Mouse (Mus musculus) neural tube, embryonic 14.5 days (tissue): ENCODE measurements around the gene Ing1. TPM values are rescaled to one million over a fixed set of nuclear protein-coding genes. Genes with fewer than 3 reads are reported as not detected.
"Not testable (repeated sequence)": the region's sequence is repeated elsewhere in the genome, so short reads cannot be mapped to it uniquely, and the experiment has no call there.

Experiments
- ATAC-seq: fragments of 200-750 bp; cut with Nextera tagmentation; 2 replicates; pipeline ENCODE4 v1.8.0; 2017; ENCODE audit warnings: low read depth, mild to moderate bottlenecking, moderate TSS enrichment, moderate library complexity
- H3K27ac ChIP-seq: fragments of 300-500 bp; sonication (generic); 2 replicates; pipeline ENCODE4 v1.5.1; 2014; ENCODE audit warnings: low read depth, mild to moderate bottlenecking, control low read depth, low read length, moderate library complexity, mixed read lengths
- H3K27me3 ChIP-seq: fragments of 300-500 bp; sonication (generic); 2 replicates; pipeline ENCODE4 v1.6.1; 2014; ENCODE audit warnings: low read length; ENCODE audit not compliant: control insufficient read depth, insufficient read depth
- H3K36me3 ChIP-seq: fragments of 300-500 bp; sonication (generic); 2 replicates; pipeline ENCODE4 v1.6.1; 2014; ENCODE audit warnings: low read length, mixed read lengths; ENCODE audit not compliant: control insufficient read depth, insufficient read depth
- H3K4me1 ChIP-seq: fragments of 300-500 bp; sonication (generic); 2 replicates; pipeline ENCODE4 v1.6.1; 2014; ENCODE audit warnings: low read length; ENCODE audit not compliant: control insufficient read depth, insufficient read depth
- H3K4me2 ChIP-seq: fragments of 300-500 bp; sonication (generic); 2 replicates; pipeline ENCODE4 v1.6.1; 2014; ENCODE audit warnings: mild to moderate bottlenecking, low read depth, low read length, control low read depth
- H3K4me3 ChIP-seq: fragments of 300-500 bp; sonication (generic); 2 replicates; pipeline ENCODE4 v1.5.1; 2014; ENCODE audit warnings: low read depth, low read length, control low read depth, mixed read lengths
- H3K9ac ChIP-seq: fragments of 300-500 bp; sonication (generic); replicated peaks from 2 replicates; pipeline ENCODE4 v1.6.1; 2014; ENCODE audit warnings: low read depth, mild to moderate bottlenecking, control low read depth, low read length, mixed read lengths
- H3K9me3 ChIP-seq: fragments of 300-500 bp; sonication (generic); 2 replicates; pipeline ENCODE4 v1.6.1; 2016; ENCODE audit warnings: low read length; ENCODE audit not compliant: control insufficient read depth
- WGBS: fragments of 180-500 bp; shearing (Covaris S2); extraction: QIAGEN DNeasy Blood & Tissue Kit; methylation state at CpG from one replicate; pipeline ENCODE4 v1.1.7; 2014; 5-methylcytosine and 5-hydroxymethylcytosine counted together
- polyA plus RNA-seq: library from polyadenylated mRNA; unstranded; fragments of >200 nt; fragmentation: Nextera tagmentation; extraction: Ambion mirVana; gene quantifications from 2 replicates; pipeline ENCODE4 v1.2.1, GENCODE M21; 2014

The Ing1 gene
- polyA plus RNA-seq, 1 experiment from 2014 or later: 38.1 TPM

DNA sequence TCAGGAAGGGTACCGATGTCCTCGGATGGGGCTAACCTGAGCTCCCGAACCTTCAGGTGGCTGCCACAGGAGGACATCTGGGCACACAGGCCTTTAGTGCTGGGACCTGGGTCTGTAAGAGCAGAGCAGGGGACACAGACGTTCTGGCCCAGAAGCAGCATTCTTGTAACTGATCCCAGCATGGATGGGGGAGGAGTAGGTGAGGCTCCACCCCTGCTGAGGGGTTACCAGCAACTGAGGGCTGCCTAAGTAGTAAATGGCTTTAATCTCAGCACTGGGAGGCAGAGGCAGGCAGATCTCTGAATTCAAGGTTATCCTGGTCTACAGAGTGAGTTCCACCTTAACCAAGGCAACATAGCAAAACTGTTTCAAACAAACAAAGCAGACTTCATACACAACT is 12.5 kb upstream of the Ing1 start:
- no peak overlapping the region for H3K4me2 ChIP-seq
- 92% methylated on average over 4 of the region's 4 CpGs for WGBS
- no peaks in the 10 kb centered on the region for H3K9me3 ChIP-seq
- H3K36me3 ChIP-seq: peaks cover 13% of the 10 kb centered on the region; the same call in 1 of the 2 replicates
- no peak overlapping the region for H3K4me3 ChIP-seq
- no peaks in the 10 kb centered on the region for H3K4me1 ChIP-seq
- no peak overlapping the region for H3K9ac ChIP-seq
- H3K27me3 ChIP-seq: no peaks in the 10 kb centered on the region
- H3K27ac ChIP-seq: no peak overlapping the region
- no peak for ATAC-seq

DNA sequence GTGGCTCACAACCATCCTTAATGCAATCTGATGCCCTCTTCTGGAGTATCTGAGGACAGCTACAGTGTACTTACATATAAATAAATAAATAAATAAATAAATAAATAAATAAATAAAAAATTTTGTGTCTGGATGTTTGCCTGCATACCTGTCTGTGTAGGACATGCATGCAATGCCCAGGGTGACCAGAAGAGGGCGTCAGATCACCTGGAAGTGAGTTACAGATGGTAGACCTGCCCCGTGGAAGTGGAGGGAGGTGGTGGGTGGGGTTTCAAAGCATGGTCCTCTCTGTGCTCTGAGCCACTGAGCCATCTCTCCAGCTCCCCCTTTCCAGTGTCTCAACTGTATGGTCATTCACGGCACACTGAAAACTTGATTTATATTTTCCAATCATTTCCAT is 11.0 kb upstream of the Ing1 start:
- Histone ChIP-seq H3K36me3 (peaks cover 13% of the 10 kb centered on the region; the same call in 1 of the 2 replicates), H3K4me2 (no peak overlapping the region), H3K4me3 (no peak overlapping the region), H3K27me3 (no peaks in the 10 kb centered on the region), H3K4me1 (no peaks in the 10 kb centered on the region), H3K9ac (no peak overlapping the region), H3K9me3 (no peaks in the 10 kb centered on the region), H3K27ac (no peak overlapping the region)
- WGBS: 47% methylated on average over 3 of the region's 3 CpGs
- no peak for ATAC-seq

DNA sequence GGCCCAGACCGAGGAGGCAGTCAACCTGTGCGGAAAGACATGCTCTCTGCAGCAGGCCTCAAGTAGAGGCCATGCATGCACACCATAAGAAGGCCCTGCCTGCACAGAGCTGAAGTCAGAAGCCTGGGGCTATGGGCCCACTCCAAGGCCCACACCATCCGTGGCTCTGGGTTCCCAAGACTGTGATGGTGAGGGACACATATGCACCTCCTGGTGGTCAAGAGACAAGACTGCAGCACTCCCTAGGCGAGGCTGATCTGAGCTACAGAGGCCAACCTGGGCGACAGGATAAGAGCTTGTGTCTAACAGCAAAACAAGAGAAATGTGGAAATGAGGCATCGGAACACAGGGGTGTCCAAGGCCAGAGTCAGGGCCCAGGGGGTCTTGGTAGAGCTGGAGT is 8.3 kb upstream of the Ing1 start:
- H3K4me2 ChIP-seq: no peak overlapping the region
- no peak overlapping the region for H3K4me3 ChIP-seq
- H3K27me3 ChIP-seq: no peaks in the 10 kb centered on the region
- 0 out of 2 replicates have a peak, but pooled peaks cover 5% of the 10 kb centered on the region for H3K4me1 ChIP-seq
- H3K27ac ChIP-seq: no peak overlapping the region
- ATAC-seq: no peak
- 69% methylated on average over 6 of the region's 6 CpGs for WGBS
- H3K9me3 ChIP-seq: no peaks in the 10 kb centered on the region
- H3K36me3 ChIP-seq: peaks cover 4% of the 10 kb centered on the region; the same call in 1 of the 2 replicates
- no peak overlapping the region for H3K9ac ChIP-seq

DNA sequence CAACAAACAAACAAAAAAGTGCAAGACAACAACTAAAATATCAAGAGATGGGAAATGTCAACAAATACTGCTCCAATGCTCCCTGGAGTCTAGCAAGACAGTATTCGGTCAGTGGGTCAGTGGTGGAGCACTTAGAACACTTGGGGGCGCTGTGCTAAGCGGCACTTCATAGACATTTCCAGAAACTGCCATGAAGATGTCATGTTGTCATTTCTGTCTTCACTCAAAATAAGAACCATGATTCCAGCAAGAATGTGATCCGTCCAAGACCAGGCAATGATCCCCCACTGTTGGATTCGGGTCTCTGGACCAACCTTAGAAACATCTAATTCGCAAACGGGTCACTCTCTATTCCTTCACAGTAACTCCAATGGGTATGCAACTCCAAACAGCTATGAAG is 5.7 kb upstream of the Ing1 start:
- Histone ChIP-seq H3K4me1 (peaks cover 11% of the 10 kb centered on the region), H3K4me2 (peak overlapping the region; percentile 76), H3K27me3 (no peaks in the 10 kb centered on the region), H3K4me3 (peak overlapping the region; percentile 81), H3K27ac (no peak overlapping the region), H3K9me3 (no peaks in the 10 kb centered on the region), H3K36me3 (no peaks in the 10 kb centered on the region), H3K9ac (peak overlapping the region; percentile 87; the same call in 1 of the 2 replicates)
- WGBS: 21% methylated on average over 7 of the region's 7 CpGs
- no peak for ATAC-seq

DNA sequence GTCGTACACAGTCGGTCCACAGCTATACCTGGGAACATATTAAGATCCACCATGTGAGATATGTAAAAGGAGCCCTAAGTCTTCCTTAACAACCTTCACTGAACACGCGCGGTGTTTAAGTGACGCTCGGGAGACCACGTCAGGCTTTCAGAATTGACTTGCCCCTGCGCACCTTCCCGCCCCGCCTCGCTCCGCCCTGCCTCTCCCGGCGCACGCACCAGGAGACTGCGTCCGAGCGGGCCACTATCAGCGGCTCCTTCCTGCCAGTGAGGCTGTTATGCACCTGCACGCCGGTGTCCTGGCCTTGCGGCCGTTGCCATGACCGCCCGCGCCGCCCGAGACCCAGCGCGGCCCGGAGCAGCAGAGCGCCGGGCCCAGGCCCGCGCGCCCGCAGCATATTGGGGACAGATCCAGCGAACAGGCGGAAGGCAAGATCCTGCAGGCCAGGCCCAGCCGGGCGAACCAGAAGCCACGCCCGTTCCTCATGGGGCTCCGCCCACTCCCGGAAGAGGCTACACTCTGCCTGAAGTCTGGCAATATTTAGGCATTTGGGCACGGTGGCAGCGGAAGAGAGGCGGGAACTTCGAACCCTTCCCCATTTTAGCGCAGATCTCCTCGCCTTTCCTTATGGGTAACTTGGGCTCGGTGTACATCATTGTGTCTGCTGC is 5.0 kb upstream of the Ing1 start, which contains the start of gene Cars2:
Cars2 (minus strand) TSS at position 503 of the 668 bp plus-strand sequence.
- peak within 1 kb of the TSS; percentile 76 for H3K4me2 ChIP-seq
- H3K9ac ChIP-seq: peak within 1 kb of the TSS; percentile 87
- no peaks in the 10 kb centered on the region for H3K27me3 ChIP-seq
- peak within 1 kb of the TSS; percentile 91 for H3K27ac ChIP-seq
- no peaks in the 10 kb centered on the region for H3K9me3 ChIP-seq
- no peaks in the 10 kb centered on the region for H3K36me3 ChIP-seq
- WGBS: under 1% methylated on average over 53 of the region's 53 CpGs
- peak within 1 kb of the TSS; percentile 81 for H3K4me3 ChIP-seq
- peak; percentile 68 for ATAC-seq
- peaks cover 11% of the 10 kb centered on the region for H3K4me1 ChIP-seq

DNA sequence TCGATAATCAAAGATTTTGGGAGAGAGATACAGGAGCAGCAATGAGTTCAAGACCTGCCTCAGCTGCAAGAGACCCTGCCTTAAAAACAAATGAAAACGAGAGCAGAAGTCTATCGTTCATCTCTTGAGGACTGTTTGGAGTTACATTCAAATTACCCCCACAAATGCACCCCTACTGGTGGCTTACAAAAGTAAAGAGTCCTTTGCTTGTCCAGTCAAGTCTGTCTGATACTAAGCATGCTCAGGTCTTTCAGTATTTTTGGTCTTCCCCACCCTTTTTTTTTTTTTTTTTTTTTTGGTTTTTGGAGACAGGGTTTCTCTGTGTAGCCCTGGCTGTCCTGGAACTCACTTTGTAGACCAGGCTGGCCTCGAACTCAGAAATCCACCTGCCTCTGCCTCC is 3.9 kb upstream of the Ing1 start:
- not testable (repeated sequence) for H3K27me3 ChIP-seq
- 89% methylated on average over 3 of the region's 4 CpGs for WGBS

DNA sequence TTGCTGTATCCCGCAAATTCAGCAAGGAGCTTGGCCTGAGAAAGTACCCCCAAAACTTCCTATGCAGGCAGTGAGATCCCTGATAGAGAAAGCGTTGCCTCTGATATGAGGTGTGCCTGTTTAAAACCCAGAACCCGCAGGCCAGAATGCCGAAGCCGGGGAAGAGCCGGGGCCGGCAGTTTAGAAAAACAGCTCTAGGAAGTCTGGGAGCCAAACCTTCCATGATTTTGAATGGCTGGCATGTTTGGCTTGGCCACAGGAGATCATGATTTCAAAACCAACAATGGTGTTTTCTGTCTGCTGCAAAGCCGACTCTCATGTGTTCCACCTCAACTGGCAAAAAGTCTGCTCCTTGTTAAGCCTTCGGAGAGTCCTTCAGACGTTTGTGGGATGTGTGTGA is 3.0 kb upstream of the Ing1 start:
- peaks cover 11% of the 10 kb centered on the region for H3K4me1 ChIP-seq
- H3K36me3 ChIP-seq: no peaks in the 10 kb centered on the region
- no peak overlapping the region for H3K27ac ChIP-seq
- no peak for ATAC-seq
- H3K27me3 ChIP-seq: no peaks in the 10 kb centered on the region; the same call in 1 of the 2 replicates
- 88% methylated on average over 10 of the region's 10 CpGs for WGBS
- H3K4me3 ChIP-seq: no peak overlapping the region
- no peak overlapping the region for H3K9ac ChIP-seq
- no peak overlapping the region for H3K4me2 ChIP-seq
- H3K9me3 ChIP-seq: no peaks in the 10 kb centered on the region

More for the DNA sequence above, 3.9 kb upstream of the Ing1 start:
- not testable (repeated sequence) for H3K4me3 ChIP-seq, ATAC-seq, H3K27ac ChIP-seq, H3K36me3 ChIP-seq, H3K4me2 ChIP-seq, H3K9ac ChIP-seq, H3K9me3 ChIP-seq
- H3K4me1 ChIP-seq: peaks cover 11% of the 10 kb centered on the region

DNA sequence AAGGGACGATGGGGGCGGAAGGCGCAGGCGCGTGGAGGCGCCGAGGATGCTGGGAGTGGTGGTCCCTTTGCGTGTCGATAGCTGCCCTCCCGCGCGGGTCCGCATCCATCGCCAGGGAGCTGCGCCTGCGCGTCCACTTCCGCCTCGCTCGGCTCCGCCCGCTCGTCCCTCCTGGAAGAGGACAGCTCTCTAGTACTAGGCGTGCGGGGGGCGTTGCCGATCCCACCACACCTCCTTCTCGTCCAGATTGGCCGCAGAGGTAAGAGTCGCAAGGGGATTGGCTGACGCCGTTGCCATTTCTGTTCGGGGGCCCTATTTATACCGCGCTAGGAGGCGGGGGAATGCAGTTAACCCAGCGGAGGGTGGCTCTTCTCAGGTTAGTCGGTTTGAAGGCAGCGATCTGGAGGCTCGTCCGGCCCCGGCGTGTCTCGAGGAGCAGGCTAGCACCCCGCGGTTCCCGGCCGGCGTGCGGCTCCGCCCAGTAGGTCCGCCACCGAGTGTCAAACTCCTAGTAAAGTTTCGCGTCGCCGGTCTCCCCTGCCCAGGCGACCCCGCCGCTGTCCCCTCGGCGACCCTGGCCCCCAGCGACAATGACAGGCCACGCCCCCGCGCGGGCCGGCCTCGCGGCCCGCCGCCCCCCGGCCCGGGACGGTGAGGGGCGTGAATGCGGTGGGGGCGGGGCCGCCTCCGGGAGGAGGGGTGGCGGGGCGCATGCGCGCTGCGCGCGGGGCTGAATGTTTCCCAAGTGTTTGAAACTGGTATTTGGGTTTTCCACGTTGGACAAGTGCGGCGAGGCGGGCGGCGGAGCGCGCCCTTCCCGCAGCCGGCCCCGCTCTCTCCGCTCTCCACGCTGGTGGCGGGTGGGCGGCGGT is 585 bp downstream of the Ing1 start:
- Histone ChIP-seq H3K4me3 (peak overlapping the region; percentile 72), H3K27ac (peak overlapping the region; percentile 100), H3K9me3 (no peaks in the 10 kb centered on the region), H3K4me1 (peaks cover 6% of the 10 kb centered on the region), H3K36me3 (no peaks in the 10 kb centered on the region), H3K4me2 (peak overlapping the region; percentile 65), H3K9ac (peak overlapping the region; percentile 87), H3K27me3 (no peaks in the 10 kb centered on the region; the same call in 1 of the 2 replicates)
- ATAC-seq: peak; percentile 88
- WGBS: under 1% methylated on average over 69 of the region's 103 CpGs
